ENCODE assay signal across 25 mouse cellular contexts in genomic region chr2:169838521-169838920, GRCm38 (mm10).
A peak's percentile ranks its signal among the peaks of the same experiment; 100 is the strongest.
DNase-seq lines count a peak whose midpoint lies in the region; ATAC-seq and TF ChIP-seq lines count a peak whose summit lies in the region.
"Had no signal": no experiment of that assay in that cellular context is flagged by ENCODE, and none has a peak within 500 bp of the region (broad histone marks: within the 10 kb centered on the region; RNA-seq: fewer than 3 reads in every experiment).

No protein-coding gene starts in this region.

- peak overlapping the region; percentile 43; the same call in 1 of the 2 replicates for H3K4me3 ChIP-seq in E14TG2a.4 (replicated peaks; ENCODE audit: low read length)
- no peak overlapping the region for H3K4me3 ChIP-seq in lung, postnatal 0 days (ENCODE audit: low read depth, low read length)

- H3K27me3 ChIP-seq in E14TG2a.4 (ENCODE audit: insufficient read depth, low read length), result peaks cover 40% of the 10 kb centered on the region
- H3K27me3 ChIP-seq in lung, postnatal 0 days (replicated peaks; ENCODE audit: insufficient read depth, low read length), result no peaks in the 10 kb centered on the region
- H3K27me3 ChIP-seq: CH12.LX, Patski had no signal

- WGBS in lung, postnatal 0 days, result 96% methylated on average over 13 of the region's 13 CpGs

- no peak for TF ChIP-seq CTCF in E14TG2a.4 (conservative IDR thresholded peaks at IDR 0.05; ENCODE audit: low read length)
- no peak for TF ChIP-seq CTCF in lung, postnatal 0 days (IDR thresholded peaks at IDR 0.05)

- H3K36me3 ChIP-seq in E14TG2a.4 (ENCODE audit: insufficient read depth, low read length), result no peaks in the 10 kb centered on the region
- no peaks in the 10 kb centered on the region for H3K36me3 ChIP-seq in lung, postnatal 0 days (ENCODE audit: insufficient read depth, low read length)
- H3K36me3 ChIP-seq: G1E had no signal

- DNase-seq in R1 (ENCODE audit: low read depth, low spot score) (peak; percentile 68), ZHBTc4 (ENCODE audit: low read depth, low spot score) (peak; percentile 62)
- no peak for DNase-seq in adrenal gland, postnatal 25 days
- DNase-seq in lung, postnatal 0 days (ENCODE audit: low spot score), result no peak
- no peak for DNase-seq in adrenal gland, adult (ENCODE audit: inconsistent age in 2 of 2, low spot score in 1 of 2)
- DNase-seq: adrenal gland, adult 2 months; adrenal gland, adult 8-10 months; adrenal gland, postnatal 10 days; adrenal gland, postnatal 14 days; adrenal gland, postnatal 36 days; B cell, adult 2 months; cerebellum, adult 11 months; cerebellum, adult 11-12 months; cerebellum, adult 18-20 months; cerebellum, adult 2 months; cerebellum, adult 8-10 months; cerebellum, adult 9-10 months; cerebellum, adult 9-11 months; cerebellum, postnatal 10 days had no signal

- no peak for TF ChIP-seq EP300 in lung, postnatal 0 days (IDR thresholded peaks at IDR 0.05)

- ATAC-seq in lung, postnatal 0 days, result no peak
- ATAC-seq: activated CD4-positive, CD25-positive, alpha-beta regulatory T cell, adult 4 months; CD4-positive, CD25-positive, alpha-beta regulatory T cell, adult 4 months; Patski had no signal

- H3K27ac ChIP-seq in lung, postnatal 0 days (ENCODE audit: low read length), result no peak overlapping the region

- H3K9ac ChIP-seq in lung, postnatal 0 days (replicated peaks; ENCODE audit: low read depth), result no peak overlapping the region

- peaks cover 12% of the 10 kb centered on the region; the same call in 1 of the 2 replicates for H3K4me1 ChIP-seq in E14TG2a.4 (replicated peaks; ENCODE audit: low read depth, low read length)
- H3K4me1 ChIP-seq in lung, postnatal 0 days (ENCODE audit: insufficient read depth, low read depth, low read length), result no peaks in the 10 kb centered on the region

- H3K4me2 ChIP-seq in lung, postnatal 0 days (replicated peaks; ENCODE audit: low read depth, low read length), result no peak overlapping the region

- H3K9me3 ChIP-seq in E14TG2a.4 (ENCODE audit: low read length), result no peaks in the 10 kb centered on the region
- no peaks in the 10 kb centered on the region for H3K9me3 ChIP-seq in lung, postnatal 0 days (ENCODE audit: low read length)

Comparison
In these comparisons a context has a peak if more than half of its experiments do, and no peak if none do; other contexts are left out.
1. DNase-seq: peak in R1 (single experiment) and ZHBTc4 (single experiment); none in adrenal gland, postnatal 25 days (single experiment), lung, postnatal 0 days (single experiment) and adrenal gland, adult (0 of 2).